Mouse (Mus musculus): ENCODE results near the gene Men1.

DNA sequence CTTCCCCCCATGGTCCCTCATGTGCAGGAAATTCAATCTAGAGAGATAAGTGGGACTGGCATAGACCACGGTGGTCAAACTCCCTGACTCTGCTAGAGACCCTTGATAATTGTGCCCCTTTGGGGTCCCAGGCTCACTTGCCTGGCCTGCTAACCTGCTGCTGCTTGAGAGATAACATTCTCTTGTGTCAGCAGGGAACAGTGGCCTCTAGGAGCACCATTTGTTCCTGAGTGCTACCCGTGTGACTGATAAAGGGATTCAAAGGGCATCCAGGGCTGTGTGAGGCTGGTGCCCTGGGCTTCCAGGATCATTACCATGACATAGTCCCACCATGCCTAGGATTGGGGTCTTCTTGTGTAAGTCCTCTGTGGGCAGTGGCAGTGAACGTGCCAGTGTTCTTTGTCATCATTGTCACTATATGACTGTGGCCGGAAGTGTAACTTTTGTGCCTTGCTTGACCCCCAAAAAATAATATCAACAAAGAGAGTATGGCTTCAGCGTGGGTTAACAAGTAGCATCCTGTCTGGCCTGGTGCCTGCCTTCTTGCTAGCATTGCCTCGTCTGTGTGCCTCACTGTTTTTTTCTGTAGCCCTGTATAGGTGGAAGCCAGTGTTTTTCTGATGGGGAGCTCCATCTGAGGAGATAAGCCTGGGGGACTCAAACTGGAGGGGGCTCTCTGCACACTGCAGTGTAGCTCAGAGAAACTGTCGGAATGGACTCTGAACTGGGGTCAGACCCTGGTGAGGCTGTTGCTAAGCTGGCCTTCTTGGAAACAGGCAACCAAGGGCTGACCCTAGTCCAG, 48.9 kb upstream of the Men1 start:
- TF ChIP-seq CEBPB (IDR thresholded peaks at IDR 0.05; ENCODE audit: low read depth) (no peak), CTCF (IDR thresholded peaks at IDR 0.05; ENCODE audit: control insufficient read depth, insufficient read depth, insufficient read length) (no peak), MYOD1 (IDR thresholded peaks at IDR 0.05; ENCODE audit: control insufficient read depth, insufficient read length, low read depth) (no peak), MAX (IDR thresholded peaks at IDR 0.05) (no peak)
